Mouse (Mus musculus) left cerebral cortex, adult 6 months (tissue): ENCODE data around the gene Dus1l. TPM values are rescaled to one million over a fixed set of nuclear protein-coding genes. Genes with fewer than 3 reads are reported as not detected.

Source experiments
- long read RNA-seq, 2 experiments: library from polyadenylated mRNA; unstranded; transcript quantifications; one replicate each; pipeline ENCODE4 v2.0.0; 2019 to 2020
- polyA plus RNA-seq: library from polyadenylated mRNA; unstranded; fragments of <200 nt; fragmentation: Nextera tagmentation; gene quantifications from 2 replicates; pipeline ENCODE4 v1.2.3, GENCODE M21; 2021

The Dus1l gene
- polyA plus RNA-seq, result 32.0 and 44.3 TPM in 2 replicates
- long read RNA-seq, experiment 1, partial matches to known transcripts, result 108 of 304 reads
- long read RNA-seq, experiment 1, other reads (novel, unspliced or antisense), result 195 of 304 reads
- long read RNA-seq, experiment 2, partial matches to known transcripts, result 7 of 70 reads
- long read RNA-seq, experiment 2, other reads (novel, unspliced or antisense), result 61 of 70 reads

DNA sequence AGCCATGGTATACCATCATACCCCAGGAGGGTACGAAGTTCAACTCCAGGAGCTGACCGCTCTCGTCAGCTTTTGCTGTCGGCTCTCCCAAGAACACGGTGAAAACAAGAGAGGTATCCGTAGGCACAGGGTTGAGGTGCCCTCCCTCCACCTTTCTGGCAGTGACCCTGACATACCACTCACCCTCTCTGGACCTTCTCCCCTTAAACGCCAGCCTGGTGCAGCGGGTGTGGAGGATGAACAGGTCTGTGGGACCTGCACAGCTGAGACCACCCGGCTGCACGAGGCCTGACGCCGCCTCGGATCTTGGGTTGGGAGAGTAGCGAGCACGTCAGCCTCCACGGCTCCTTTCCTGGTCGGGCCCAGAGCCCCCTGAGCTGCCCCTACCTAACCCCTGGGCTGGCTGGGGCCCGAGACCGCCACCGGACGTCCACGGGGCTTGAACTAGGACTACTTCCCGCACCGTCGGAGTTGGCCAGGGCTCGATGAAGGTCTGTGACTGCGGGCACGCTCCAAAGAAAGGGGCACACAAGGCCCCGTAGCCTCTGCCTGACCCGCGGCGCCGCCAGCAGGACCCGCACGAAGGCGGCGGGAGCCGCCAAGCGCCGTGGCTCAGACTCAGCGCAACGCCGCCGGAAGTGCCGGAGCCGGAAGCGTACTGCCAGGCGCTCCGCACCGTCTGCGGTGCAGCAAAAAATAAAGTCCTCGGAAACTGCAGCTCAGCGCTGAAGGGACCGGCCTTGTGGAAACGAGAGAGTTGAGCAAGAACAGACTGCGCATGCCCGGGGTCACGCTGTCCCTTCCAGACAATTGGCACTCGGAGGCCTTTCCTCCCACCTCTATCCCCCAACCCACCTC is at the start of gene Dus1l:
Dus1l (minus strand) TSS at position 648 of the 858 bp plus-strand sequence.

DNA sequence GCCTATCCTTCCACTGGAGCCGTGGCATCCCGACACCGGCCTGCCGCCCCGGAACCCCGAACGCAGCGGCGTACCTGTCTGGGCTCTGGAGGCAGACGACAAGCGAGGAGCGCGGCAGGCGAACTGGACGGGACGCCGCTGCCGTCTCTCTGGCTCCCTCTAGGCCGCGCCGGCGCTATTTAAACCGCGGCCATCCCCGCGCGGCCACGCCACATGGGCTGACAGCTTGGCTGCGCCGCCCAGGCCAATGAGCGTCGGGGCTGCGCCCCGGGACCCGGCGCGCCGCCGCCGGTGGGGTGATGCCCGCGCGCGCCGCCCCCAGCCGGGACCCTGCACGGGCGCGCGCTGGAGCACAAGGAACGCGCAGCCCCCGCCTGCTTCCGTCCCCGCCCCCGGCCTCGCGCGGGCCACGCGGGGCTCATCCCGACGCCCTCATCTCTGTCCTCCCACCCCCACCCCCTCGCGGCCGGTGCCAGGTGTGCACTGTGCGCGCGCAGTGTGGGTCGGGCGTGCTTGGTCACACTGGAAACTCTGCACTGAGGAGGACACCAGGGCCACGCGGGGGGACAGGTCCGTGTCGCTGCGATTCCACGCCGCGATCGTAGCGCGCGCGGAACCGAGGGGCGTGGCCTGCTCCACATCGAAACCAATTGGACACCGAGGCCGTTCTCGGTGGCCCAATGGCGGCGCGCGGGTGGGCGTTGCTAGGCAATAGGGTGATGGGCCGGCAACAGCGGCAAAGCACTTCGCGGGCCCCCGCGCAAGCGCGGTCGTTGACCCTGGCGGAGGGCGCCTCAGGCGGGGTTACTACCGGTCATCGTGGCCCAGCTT is 28.0 kb upstream of the Dus1l start, which contains the start of gene Fasn:
Fasn (minus strand) TSS at position 592 of the 831 bp plus-strand sequence.

DNA sequence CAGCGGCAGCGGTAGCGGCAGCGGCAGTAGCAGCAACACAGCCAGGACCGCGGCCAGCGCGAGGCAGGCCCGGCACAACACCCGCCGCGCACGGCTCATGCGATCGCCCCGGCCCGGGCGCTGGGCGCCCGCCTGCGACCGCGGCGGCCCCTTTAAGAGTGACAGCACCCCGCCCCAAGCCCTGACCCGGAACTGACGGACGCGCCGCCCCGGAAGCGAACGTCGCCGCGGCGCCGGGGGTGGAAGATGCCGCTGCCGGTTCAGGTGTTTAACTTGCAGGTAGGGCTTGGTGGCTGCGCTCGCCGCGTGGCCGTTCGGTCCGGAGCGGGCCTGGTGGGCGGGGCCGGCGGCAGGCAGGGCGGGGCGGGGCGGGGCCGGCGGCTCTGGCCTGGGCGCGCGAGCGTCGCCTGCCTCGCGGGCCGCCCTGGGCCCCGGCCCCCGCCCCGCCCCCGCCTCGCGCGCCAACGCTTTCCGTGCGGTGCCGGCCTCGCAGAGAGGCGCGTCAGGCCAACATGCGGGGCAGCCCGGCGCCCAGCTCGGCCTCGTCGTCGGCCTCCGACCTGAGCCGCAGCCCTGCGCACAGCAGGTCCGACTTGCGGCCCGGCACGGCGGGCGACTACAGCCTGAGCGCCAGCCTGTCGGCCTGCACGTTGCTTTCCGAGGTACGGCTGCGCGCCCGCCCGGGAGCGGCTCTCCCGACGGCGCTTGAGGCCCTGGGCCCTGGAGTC is 12.0 kb downstream of the Dus1l start, which contains the start of the genes Rfng and Gps1:
Rfng (minus strand) TSS at position 144 of the 728 bp plus-strand sequence.
Gps1 (plus strand) TSS at position 209 of the 728 bp plus-strand sequence.

DNA sequence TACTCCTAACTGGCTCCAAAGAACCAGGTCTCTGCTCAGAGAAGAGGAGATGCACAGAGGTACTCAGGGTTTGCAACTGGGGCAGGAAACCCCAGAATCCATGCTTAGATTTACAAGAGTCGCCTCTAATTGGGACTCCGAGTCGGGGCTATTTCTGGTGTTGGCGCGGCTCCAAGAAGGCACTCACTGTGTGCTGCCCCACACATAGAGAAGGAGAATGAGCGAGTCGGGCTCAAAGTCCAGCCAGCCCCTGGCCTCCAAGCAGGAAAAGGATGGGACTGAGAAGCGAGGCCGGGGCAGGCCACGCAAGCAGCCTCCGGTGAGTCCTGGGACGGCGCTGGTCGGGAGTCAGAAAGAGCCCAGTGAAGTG is 33.5 kb downstream of the Dus1l start, which contains the start of gene Hmga1b:
Hmga1b (plus strand) TSS at position 123 of the 370 bp plus-strand sequence.

Other genes with a start within 250 kb of the Dus1l start
- 231 and 232 TPM in 2 replicates for gene Mcrip1, start 246.7 kb downstream of the Dus1l start, polyA plus RNA-seq
- not detected in 2 replicates for gene Ppp1r27, start 245.3 kb downstream of the Dus1l start, polyA plus RNA-seq
- gene P4hb, start 223.2 kb downstream of the Dus1l start, polyA plus RNA-seq, result 99.2 and 113 TPM in 2 replicates
- 186 and 291 TPM in 2 replicates for gene Arhgdia, start 214.8 kb downstream of the Dus1l start, polyA plus RNA-seq
- 7.2 and 21.6 TPM in 2 replicates for gene Alyref, start 198.0 kb downstream of the Dus1l start, polyA plus RNA-seq
- 76.6 and 229 TPM in 2 replicates for gene Anapc11, start 198.0 kb downstream of the Dus1l start, polyA plus RNA-seq
- 0.61 and 0.85 TPM in 2 replicates for gene Npb, start 187.9 kb downstream of the Dus1l start, polyA plus RNA-seq
- 109 and 110 TPM in 2 replicates for gene Pcyt2, start 178.5 kb downstream of the Dus1l start, polyA plus RNA-seq
- gene Sirt7, start 171.2 kb downstream of the Dus1l start, polyA plus RNA-seq, result 21.5 and 24.4 TPM in 2 replicates
- gene Mafg, start 162.8 kb downstream of the Dus1l start, polyA plus RNA-seq, result 14.1 and 24.2 TPM in 2 replicates
- 4.4 and 5.1 TPM in 2 replicates for gene Pycr1, start 152.6 kb downstream of the Dus1l start, polyA plus RNA-seq
- gene Myadml2, start 148.2 kb downstream of the Dus1l start, polyA plus RNA-seq, result 7.4 and 9.6 TPM in 2 replicates
- gene Notum, start 135.2 kb downstream of the Dus1l start, polyA plus RNA-seq, result 0.55 and 3.6 TPM in 2 replicates
- 48.4 and 50.7 TPM in 2 replicates for gene Aspscr1, start 123.4 kb downstream of the Dus1l start, polyA plus RNA-seq
- 82.4 and 87.0 TPM in 2 replicates for gene Cenpx, start 82.7 kb downstream of the Dus1l start, polyA plus RNA-seq
- gene Lrrc45, start 82.5 kb downstream of the Dus1l start, polyA plus RNA-seq, result 6.3 and 8.2 TPM in 2 replicates
- 38.2 and 40.8 TPM in 2 replicates for gene Rac3, start 74.9 kb downstream of the Dus1l start, polyA plus RNA-seq
- 20.5 and 25.7 TPM in 2 replicates for gene Dcxr, start 69.1 kb downstream of the Dus1l start, polyA plus RNA-seq
- gene Cbr2, start 64.3 kb downstream of the Dus1l start, polyA plus RNA-seq, result 2.0 and 2.1 TPM in 2 replicates
- gene Hmga1b, start 33.6 kb downstream of the Dus1l start, polyA plus RNA-seq, result 0.18 and 1.9 TPM in 2 replicates
- 29.8 and 56.0 TPM in 2 replicates for gene Rfng, start 12.2 kb downstream of the Dus1l start, polyA plus RNA-seq
- 203 and 262 TPM in 2 replicates for gene Gps1, start 12.1 kb downstream of the Dus1l start, polyA plus RNA-seq
- gene Fasn, start 28.1 kb upstream of the Dus1l start, polyA plus RNA-seq, result 25.3 and 31.9 TPM in 2 replicates
- 1.3 and 1.4 TPM in 2 replicates for gene Ccdc57, start 136.5 kb upstream of the Dus1l start, polyA plus RNA-seq
- gene Slc16a3, start 152.1 kb upstream of the Dus1l start, polyA plus RNA-seq, result 2.2 and 3.5 TPM in 2 replicates
- gene Csnk1d, start 194.9 kb upstream of the Dus1l start, polyA plus RNA-seq, result 31.1 and 34.1 TPM in 2 replicates
- 1.8 and 3.6 TPM in 2 replicates for gene Cd7, start 243.0 kb upstream of the Dus1l start, polyA plus RNA-seq